Mouse (Mus musculus): ENCODE data around the gene Ptpn4. TPM values are rescaled to one million over a fixed set of nuclear protein-coding genes. Genes with fewer than 3 reads are reported as not detected.
A peak's percentile ranks its signal among the peaks of the same experiment; 100 is the strongest.

Gene Ptpn4
- polyA plus RNA-seq, 1 experiment = 17.2 TPM

GRCm38 (mm10) chr1:119666904-119667303, 170.5 kb downstream of the Ptpn4 start:
- H3K27me3 ChIP-seq (ENCODE audit: control insufficient read depth, insufficient read depth, low read length) = no peaks in the 10 kb centered on the region
- no peak overlapping the region for H3K27ac ChIP-seq (ENCODE audit: control insufficient read depth, insufficient read depth, low read depth, low read length)
- no peaks in the 10 kb centered on the region for H3K36me3 ChIP-seq (ENCODE audit: control insufficient read depth, insufficient read depth, low read length)
- no peak overlapping the region for H3K4me3 ChIP-seq (ENCODE audit: control insufficient read depth, low read depth, low read length)
- no peak for TF ChIP-seq POLR2A (IDR thresholded peaks at IDR 0.05; ENCODE audit: control insufficient read depth, low read depth, low read length)
- TF ChIP-seq CTCF (IDR thresholded peaks at IDR 0.05; ENCODE audit: control insufficient read depth, insufficient read depth, insufficient replicate concordance, low read depth, low read length) = no peak
- no peaks in the 10 kb centered on the region for H3K4me1 ChIP-seq (ENCODE audit: control insufficient read depth, insufficient read depth, low read length)

GRCm38 (mm10) chr1:119654307-119654706, 183.1 kb downstream of the Ptpn4 start:
- H3K4me3 ChIP-seq (ENCODE audit: control insufficient read depth, low read depth, low read length) = no peak overlapping the region
- H3K4me1 ChIP-seq (ENCODE audit: control insufficient read depth, insufficient read depth, low read length) = no peaks in the 10 kb centered on the region
- no peaks in the 10 kb centered on the region for H3K36me3 ChIP-seq (ENCODE audit: control insufficient read depth, insufficient read depth, low read length)
- no peaks in the 10 kb centered on the region for H3K27me3 ChIP-seq (ENCODE audit: control insufficient read depth, insufficient read depth, low read length)
- H3K27ac ChIP-seq (ENCODE audit: control insufficient read depth, insufficient read depth, low read depth, low read length) = no peak overlapping the region
- TF ChIP-seq POLR2A (IDR thresholded peaks at IDR 0.05; ENCODE audit: control insufficient read depth, low read depth, low read length) = no peak
- TF ChIP-seq CTCF (IDR thresholded peaks at IDR 0.05; ENCODE audit: control insufficient read depth, insufficient read depth, insufficient replicate concordance, low read depth, low read length) = no peak

- Histone ChIP-seq H3K27me3 (ENCODE audit: control insufficient read depth, insufficient read depth, low read length) (no peaks in the 10 kb centered on the region), H3K4me3 (ENCODE audit: control insufficient read depth, low read depth, low read length) (no peak overlapping the region), H3K36me3 (ENCODE audit: control insufficient read depth, insufficient read depth, low read length) (no peaks in the 10 kb centered on the region), H3K4me1 (ENCODE audit: control insufficient read depth, insufficient read depth, low read length) (no peaks in the 10 kb centered on the region), H3K27ac (ENCODE audit: control insufficient read depth, insufficient read depth, low read depth, low read length) (no peak overlapping the region)
- TF ChIP-seq CTCF (IDR thresholded peaks at IDR 0.05; ENCODE audit: control insufficient read depth, insufficient read depth, insufficient replicate concordance, low read depth, low read length) (no peak), POLR2A (IDR thresholded peaks at IDR 0.05; ENCODE audit: control insufficient read depth, low read depth, low read length) (no peak)
These were observed 187.0 kb downstream of the Ptpn4 start for GRCm38 (mm10) chr1:119650386-119650785.

- no peaks in the 10 kb centered on the region for H3K27me3 ChIP-seq (ENCODE audit: control insufficient read depth, insufficient read depth, low read length)
- TF ChIP-seq CTCF (IDR thresholded peaks at IDR 0.05; ENCODE audit: control insufficient read depth, insufficient read depth, insufficient replicate concordance, low read depth, low read length) (no peak), POLR2A (IDR thresholded peaks at IDR 0.05; ENCODE audit: control insufficient read depth, low read depth, low read length) (no peak)
- no peak overlapping the region for H3K27ac ChIP-seq (ENCODE audit: control insufficient read depth, insufficient read depth, low read depth, low read length)
- no peak overlapping the region for H3K4me3 ChIP-seq (ENCODE audit: control insufficient read depth, low read depth, low read length)
- H3K36me3 ChIP-seq (ENCODE audit: control insufficient read depth, insufficient read depth, low read length) = no peaks in the 10 kb centered on the region
- no peaks in the 10 kb centered on the region for H3K4me1 ChIP-seq (ENCODE audit: control insufficient read depth, insufficient read depth, low read length)
These were observed 187.8 kb downstream of the Ptpn4 start for GRCm38 (mm10) chr1:119649627-119650026.

GRCm38 (mm10) chr1:119648205-119649111, 189.0 kb downstream of the Ptpn4 start, which contains the start of gene Epb41l5:
Epb41l5 (minus strand) TSS chr1:119649000.
- Histone ChIP-seq H3K4me1 (ENCODE audit: control insufficient read depth, insufficient read depth, low read length) (no peaks in the 10 kb centered on the region), H3K27me3 (ENCODE audit: control insufficient read depth, insufficient read depth, low read length) (no peaks in the 10 kb centered on the region), H3K4me3 (ENCODE audit: control insufficient read depth, low read depth, low read length) (peak within 1 kb of the TSS; percentile 100), H3K36me3 (ENCODE audit: control insufficient read depth, insufficient read depth, low read length) (no peaks in the 10 kb centered on the region), H3K27ac (ENCODE audit: control insufficient read depth, insufficient read depth, low read depth, low read length) (peak within 1 kb of the TSS; percentile 100)
- TF ChIP-seq CTCF (IDR thresholded peaks at IDR 0.05; ENCODE audit: control insufficient read depth, insufficient read depth, insufficient replicate concordance, low read depth, low read length) = no peak
- peak; percentile 83 for TF ChIP-seq POLR2A (IDR thresholded peaks at IDR 0.05; ENCODE audit: control insufficient read depth, low read depth, low read length)

- H3K36me3 ChIP-seq (ENCODE audit: control insufficient read depth, insufficient read depth, low read length) = no peaks in the 10 kb centered on the region
- no peaks in the 10 kb centered on the region for H3K4me1 ChIP-seq (ENCODE audit: control insufficient read depth, insufficient read depth, low read length)
- TF ChIP-seq CTCF (IDR thresholded peaks at IDR 0.05; ENCODE audit: control insufficient read depth, insufficient read depth, insufficient replicate concordance, low read depth, low read length) (no peak), POLR2A (IDR thresholded peaks at IDR 0.05; ENCODE audit: control insufficient read depth, low read depth, low read length) (no peak)
- no peaks in the 10 kb centered on the region for H3K27me3 ChIP-seq (ENCODE audit: control insufficient read depth, insufficient read depth, low read length)
- no peak overlapping the region for H3K27ac ChIP-seq (ENCODE audit: control insufficient read depth, insufficient read depth, low read depth, low read length)
- H3K4me3 ChIP-seq (ENCODE audit: control insufficient read depth, low read depth, low read length) = no peak overlapping the region
These were observed 191.1 kb downstream of the Ptpn4 start for GRCm38 (mm10) chr1:119646356-119646755.

GRCm38 (mm10) chr1:119642367-119642766, 195.0 kb downstream of the Ptpn4 start:
- Histone ChIP-seq H3K27me3 (ENCODE audit: control insufficient read depth, insufficient read depth, low read length) (no peaks in the 10 kb centered on the region), H3K36me3 (ENCODE audit: control insufficient read depth, insufficient read depth, low read length) (peaks cover 3% of the 10 kb centered on the region; the same call in 1 of the 2 replicates), H3K4me1 (ENCODE audit: control insufficient read depth, insufficient read depth, low read length) (no peaks in the 10 kb centered on the region), H3K4me3 (ENCODE audit: control insufficient read depth, low read depth, low read length) (no peak overlapping the region), H3K27ac (ENCODE audit: control insufficient read depth, insufficient read depth, low read depth, low read length) (peak overlapping the region; percentile 36)
- TF ChIP-seq CTCF (IDR thresholded peaks at IDR 0.05; ENCODE audit: control insufficient read depth, insufficient read depth, insufficient replicate concordance, low read depth, low read length) (no peak; the same call in 1 of the 2 replicates), POLR2A (IDR thresholded peaks at IDR 0.05; ENCODE audit: control insufficient read depth, low read depth, low read length) (no peak)
